Mouse (Mus musculus) urinary bladder, postnatal 10 days (tissue): Measurements from ENCODE around the gene Abhd16a.

Experiments used
- DNase-seq: peaks from one replicate; pipeline ENCODE4 v3.0.0; 2022; ENCODE audit warnings: low spot score

The Abhd16a gene

DNA sequence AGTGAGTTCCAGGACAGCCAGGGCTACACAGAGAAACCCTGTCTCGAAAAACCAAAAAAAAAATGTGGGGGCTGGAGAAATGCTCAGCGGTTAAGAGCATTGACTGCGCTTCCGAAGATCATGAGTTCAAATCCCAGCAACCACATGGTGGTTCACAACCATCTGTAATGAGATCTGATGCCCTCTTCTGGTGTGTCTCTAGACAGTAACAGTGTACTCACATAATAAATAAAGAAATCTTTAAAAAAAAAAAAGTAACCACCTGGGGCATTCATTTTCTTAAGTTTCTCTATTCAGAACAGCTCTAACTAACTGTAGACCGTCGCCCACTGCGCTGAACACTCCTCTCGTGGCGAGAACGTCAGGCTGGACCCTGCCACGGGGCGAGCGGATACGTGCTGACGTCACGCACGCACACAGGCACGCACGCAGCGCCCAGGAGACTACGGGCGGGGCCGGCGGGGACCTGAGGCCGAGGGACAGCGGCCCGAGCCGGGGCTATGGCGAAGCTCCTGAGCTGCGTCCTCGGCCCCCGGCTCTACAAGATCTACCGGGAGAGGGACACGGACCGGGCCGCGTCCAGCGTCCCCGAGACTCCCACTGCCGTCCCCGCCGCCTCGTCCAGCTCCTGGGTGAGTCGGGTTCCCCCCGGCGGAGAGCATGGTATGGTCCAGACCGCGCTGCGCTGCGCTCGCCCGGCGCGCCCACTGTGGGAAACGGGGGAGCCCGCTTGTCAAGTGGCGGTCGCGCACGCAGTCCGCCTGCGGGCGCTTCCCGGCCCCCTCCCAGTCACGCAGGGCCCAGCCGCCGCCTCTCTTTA, at the start of gene Abhd16a:
Gene Abhd16a, plus strand, starts transcription at position 439 of the 820 bp plus-strand sequence.
- peak; percentile 72 for DNase-seq

DNA sequence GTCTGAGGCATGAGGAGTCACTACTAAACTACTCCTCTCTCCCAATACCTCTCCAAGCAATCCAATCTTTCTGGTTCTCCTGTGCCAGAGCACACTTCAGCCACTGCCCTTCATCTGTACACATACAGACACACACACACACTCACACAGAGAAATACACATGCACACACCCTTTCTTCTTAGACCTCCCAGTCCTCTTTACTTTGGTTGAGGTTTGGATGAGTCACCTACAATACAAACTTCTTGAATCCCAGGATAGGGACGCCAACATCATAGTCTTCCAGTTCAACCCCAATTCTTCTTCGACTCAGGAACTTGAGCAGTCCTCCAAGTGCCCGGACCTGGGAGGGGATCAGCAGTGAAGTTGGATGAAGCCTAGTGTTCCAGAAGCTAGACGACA, 45.3 kb upstream of the Abhd16a start:
- DNase-seq: no peak

DNA sequence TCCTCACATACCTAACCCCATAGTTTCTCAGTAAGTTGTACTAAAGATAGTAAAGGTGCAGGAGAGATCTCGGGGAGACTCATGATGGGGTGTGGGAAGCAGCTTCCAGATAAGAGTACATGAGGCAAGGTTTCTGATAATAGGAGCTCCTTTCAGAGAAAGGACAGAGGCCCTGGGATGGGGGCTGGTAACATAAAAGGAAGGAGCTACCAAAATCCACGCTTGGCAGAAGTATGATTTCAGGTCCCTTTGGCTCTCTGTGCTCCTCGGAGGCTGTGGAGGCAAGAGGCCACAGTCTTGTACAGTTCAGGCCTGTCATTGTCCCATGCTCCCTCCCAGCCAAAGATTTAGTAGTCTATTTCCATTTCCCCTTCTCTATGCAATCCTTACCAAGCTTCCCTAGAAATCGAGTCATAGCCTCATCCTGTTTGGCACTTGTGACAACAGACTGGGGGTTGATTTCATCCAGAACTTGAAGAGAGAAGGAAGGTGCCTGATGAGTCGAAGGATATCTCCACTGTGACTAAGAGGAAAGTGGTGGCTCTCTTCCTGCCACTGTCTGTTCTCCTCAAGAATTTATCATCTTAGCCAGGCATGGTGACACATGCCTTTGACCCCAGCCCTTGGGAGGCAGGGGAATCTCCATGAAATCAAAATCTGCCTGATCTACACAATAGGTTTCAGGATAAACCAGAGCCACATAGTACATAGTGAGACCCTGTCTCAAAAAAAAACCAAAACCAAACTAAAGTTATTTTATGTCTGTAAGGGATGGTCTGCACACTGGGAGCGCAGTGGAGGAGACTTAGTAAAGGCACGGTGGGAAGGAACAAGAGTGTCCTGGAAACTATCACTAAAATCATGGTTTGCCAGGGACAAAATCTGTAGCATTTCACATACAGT, 43.9 kb upstream of the Abhd16a start:
- DNase-seq: no peak

DNA sequence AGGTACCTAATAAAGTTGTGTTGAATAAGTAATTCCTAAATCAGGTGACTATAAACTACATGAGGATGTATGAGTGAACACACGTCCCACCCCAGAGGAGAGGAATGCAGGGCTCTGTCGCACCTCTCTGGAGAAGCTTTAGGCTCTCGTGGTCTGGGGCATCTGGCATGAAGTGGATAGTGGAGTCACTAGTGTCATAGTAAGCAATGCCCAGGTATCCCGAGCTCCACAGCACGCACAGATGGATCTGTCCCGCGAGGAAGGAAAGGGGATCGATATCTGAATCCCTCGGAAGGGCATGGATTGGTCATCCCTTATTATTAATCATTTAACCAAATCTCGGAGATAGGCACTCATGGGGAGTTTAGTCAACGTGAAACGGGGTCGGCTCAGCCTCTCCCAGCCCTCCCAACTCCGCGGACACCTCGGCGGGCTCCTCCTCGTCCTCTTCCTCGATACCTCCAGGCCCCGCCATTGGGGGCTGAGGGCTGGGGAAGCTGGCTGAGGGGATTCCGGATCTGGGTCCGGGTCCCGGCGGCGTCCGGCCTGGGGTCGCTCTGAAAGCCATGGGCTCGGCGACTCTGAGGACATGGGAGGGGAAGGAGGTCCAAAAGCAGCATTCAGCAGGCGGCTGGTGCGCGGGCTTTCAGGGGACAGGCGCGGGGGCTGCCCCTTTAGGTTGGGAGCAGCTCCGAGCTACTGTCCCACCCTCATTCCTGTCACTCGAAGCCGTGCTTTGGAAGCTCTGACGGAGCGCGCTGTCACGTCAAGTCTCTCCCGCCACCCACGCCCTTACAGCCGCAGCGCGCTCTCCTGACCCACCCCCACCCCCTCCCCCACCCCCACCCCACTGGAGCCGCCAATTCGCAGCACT, 43.0 kb upstream of the Abhd16a start:
- DNase-seq: no peak

DNA sequence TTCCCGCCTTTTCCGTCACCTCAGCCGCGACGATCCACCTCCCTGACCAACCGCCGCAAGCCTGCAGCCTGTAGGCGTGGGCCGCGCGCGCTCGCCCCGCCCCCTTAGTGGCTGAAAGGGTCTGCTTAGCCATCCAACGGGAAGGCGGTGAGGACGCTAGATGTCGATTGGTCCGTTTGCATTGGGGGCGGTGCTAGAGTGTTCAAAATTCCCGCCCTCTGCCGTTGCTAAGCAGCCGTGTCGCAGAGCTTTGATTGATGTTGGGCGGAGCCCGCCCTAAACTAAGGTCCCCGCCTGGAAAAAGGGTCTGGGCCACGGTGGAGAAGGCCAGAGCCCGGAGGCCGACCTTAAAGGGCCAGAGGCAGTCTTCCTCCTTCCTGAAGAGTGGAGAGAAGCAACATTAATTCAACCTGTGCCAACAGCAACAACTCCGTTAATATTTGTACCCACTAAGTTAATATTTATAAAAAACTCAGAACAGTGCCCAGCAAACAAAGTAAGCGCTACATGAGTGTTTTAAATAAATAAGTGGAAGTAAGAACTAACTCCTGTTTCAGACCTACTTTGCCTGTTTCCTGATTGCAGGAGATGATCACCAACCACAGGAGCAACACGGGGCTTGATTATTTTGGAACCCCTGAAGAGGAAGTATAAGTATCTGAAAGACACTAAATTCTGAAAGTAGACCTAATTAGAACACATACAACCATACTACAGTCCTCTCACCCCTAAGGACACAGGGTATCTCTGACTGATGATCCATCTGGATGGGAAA, 42.2 kb upstream of the Abhd16a start, which contains the start of gene Msh5:
Gene Msh5, minus strand, starts transcription at position 65 of the 775 bp plus-strand sequence.
- peak; percentile 84 for DNase-seq

DNA sequence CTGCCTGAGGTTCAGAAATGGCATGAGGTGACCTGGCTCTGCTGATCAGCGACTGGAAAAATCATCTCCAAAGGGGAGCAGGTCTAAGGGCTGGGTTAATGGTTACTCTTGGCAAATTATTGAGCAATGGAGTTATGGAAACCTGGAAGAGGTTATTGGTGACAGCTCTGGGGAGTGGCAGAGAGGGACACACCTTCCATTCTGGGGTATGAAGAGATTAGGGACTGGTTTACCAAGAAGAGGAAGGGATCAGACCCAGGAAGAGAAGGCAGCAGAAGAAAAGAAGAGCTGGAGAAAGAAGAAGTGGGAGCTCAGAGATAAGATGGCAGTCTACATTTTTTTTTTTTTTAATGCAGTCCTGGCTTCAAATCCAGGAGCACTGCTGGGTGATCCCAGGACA, 41.4 kb upstream of the Abhd16a start:
- DNase-seq: no peak

DNA sequence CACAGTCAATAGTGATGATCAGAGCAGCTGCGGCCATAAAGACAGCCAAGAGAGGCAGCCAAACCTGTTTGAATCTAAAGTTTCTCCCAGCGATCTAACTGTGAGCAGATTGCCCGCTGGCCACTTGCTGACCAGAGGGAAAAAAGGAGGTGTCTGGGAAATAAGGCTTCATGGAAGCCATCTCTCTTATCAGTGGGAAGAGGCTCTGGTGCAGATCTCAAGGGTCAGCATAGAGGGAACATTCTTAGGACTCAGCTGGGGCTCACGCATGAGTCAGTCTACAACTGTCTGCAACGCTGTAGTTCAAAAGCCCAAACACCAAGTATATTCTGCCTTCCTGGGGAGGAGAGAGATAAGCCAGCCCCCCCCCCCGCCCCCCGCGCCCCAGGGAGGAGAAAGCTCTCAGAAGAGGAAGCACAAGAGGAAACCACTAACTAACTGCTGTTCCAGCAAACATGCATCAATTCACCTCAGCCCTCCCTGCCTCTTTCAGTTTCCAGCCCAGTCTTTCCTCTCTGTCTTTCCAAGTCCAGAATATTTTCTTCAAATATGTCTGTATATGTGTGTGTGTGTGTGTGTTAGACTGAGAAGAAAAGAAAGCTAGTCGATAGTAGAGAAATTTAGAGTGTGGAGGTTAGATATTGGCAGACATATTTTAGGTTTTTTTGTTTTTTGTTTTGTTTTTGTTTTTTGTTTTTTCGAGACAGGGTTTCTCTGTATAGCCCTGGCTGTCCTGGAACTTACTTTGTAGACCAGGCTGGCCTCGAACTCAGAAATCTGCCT, 40.7 kb upstream of the Abhd16a start:
- DNase-seq: no peak

DNA sequence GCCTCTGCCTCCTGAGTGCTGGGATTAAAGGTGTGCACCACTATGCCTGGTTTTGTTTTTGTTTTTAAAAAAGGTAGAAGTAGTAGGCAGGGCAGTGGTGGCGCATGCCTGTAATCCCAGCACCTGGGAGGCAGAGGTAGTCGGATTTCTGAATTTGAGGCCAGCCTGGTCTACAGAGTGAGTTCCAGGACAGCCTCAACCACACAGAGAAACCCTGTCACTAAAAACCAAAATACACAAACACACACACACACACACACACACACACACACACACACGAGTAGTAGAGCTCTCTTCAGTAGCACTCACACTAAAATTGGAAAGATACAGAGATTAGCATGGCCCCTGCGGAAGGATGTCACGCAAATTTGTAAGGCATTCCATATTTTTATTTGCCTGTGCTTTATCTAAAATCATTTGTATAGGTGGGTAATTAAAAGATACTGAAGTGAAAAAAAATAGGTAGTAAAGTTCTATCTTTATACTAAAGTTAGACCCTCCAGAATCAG, 40.1 kb upstream of the Abhd16a start:
- no peak for DNase-seq

DNA sequence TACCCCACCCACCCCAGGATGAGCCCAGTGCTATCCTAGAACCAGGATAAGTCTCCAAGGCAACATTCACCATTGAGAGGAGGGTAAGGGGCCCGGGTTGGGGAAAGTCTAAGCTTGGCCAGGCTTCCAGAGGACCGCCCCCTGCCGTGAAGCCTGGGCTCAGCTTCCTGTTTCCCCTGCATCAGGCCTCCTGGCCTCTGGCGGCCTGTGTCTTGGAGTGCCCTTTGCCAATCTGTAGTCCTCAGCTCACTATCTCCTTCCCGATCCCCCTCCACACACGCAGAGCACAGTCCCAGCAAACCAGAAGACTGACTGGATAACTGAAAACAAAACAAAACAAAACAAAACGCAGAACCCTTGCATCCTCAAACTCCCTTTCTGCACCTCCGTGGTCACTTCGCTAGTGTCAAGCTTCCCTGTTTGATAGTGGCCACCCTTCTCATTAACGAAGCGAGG, 39.5 kb upstream of the Abhd16a start, which contains the start of gene Clic1:
Gene Clic1, plus strand, starts transcription at position 406 of the 456 bp plus-strand sequence.
- no peak for DNase-seq

DNA sequence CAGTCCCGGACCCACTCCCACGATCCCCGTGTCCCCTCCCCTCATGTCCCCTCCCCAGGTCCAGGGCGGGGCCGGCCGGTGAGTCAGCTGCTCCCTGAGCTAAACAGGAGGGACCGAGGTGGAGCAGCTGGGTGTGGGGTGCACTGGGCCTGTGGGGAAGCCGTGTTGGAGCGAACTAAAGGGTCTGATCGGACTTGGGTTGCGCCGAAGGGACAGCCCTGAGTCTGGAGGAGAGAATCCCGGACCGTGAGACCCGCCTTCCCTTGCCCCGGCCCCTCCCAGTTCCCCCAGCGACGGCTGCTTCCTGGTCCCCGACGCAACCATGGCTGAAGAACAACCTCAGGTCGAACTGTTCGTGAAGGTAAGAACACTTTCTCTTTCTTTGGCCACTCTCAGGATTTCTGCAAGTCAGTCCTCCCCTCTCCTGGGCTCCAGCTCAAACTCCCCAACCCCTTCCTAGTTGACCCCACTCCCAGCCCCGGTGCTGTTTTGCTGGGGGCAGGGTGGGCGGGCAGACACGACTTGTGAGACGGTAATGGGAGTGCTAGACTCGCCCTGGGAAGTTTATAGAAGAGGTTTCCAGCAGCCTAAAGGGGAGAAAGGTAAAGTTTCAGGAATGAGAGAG, 38.8 kb upstream of the Abhd16a start:
- DNase-seq: no peak

DNA sequence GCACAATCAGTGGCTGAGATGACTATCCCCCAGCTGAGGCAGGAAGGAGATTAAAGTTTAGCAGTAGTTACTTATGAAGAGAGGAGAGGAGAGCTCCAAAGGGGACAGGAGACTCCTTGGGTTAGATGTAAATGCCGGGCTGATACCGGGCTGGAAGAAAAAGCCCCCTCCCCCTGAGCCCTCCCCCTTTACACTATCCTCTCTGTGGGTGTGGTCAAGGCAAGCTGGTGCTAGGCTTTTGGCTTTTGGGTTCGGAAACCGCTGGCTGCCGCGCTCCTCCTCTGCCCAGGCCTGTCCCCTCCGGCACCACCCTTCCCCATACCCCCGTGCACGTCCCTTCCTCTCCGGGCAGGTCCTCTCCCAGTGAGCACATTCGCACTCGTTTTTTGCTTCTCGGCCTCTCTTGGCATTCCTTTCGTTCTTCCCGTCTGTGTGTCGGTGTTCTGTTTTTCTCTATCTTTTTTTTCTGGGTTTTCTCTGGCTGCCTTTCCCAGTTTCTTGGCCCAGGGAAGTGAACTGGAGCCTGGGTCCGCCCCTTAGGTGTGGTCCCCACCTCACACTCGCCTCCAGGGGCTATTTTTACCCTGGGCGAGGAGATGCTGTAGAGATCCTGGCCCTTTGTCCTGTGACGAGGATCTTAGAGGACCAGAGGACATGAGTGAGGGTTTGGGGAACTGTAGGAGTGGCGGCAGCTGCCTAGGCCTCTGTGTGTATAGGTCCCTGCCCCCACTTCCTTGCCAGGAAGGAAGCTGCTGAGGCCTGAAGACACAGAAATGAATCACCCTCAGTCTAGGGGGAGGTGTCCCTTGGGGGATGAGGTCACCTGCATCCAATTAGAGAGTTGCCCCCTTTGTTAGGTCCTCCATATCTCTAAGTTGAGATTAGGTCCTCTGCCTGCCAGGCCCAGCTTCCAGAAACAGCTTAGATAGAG, 37.6 kb upstream of the Abhd16a start:
- no peak for DNase-seq

DNA sequence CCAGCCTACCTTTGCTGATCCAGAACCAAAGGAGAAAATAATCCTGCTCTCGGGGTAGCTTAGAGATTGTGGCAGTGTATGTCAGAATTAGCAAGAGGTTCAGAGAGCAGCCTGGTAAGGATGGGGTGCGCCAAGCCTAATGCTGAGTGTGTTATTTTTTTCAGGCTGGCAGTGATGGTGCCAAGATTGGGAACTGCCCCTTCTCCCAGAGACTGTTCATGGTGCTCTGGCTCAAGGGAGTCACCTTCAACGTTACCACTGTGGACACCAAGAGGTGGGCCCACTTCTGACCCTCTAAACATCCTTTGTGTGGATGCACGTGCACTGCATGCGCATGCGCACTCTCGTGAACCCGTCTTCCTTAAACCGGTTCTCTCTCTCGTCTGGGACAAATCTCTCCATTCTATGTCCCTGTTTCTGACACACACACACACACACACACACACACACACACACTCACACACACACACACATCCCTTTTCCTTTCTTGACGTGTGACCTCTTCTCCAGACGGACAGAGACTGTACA, 36.7 kb upstream of the Abhd16a start:
- DNase-seq: no peak

DNA sequence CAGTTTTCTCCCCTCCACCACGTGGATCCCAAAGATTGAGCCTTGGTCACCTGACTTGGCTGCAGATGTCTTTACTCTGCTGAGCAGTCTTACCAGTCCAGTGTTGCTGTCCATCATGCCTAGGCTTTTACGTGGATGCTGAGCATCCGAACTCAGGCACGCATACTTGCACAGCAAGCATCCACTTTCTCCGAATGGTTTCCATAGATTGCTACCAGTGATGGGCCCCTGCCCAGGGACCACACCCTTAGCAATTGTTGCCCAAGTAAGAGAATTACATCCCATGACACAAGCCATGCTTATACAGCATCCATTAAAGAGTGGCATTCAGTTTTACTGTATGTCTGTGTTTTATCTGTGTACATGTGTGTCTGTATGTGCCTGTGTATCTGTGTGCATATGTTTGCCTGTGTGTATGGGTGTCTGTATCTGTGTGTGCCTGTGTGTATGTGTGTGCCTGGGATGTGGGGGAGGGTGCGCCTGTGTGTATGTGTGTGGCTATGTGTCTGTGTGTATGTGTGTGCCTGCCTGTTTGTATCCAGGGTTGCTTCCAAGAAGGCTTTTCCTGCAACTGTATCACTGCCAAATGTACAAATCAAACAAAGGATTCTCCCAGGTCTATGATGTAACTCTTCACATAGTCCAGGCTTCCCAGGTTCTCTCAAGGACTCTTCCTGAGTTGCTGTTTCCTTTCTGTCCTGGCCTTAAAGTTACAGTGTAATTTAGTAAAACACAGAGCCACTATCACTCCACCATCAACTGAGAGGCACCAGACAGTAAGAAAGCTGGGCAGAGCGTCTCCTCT, 33.2 kb upstream of the Abhd16a start:
- no peak for DNase-seq

DNA sequence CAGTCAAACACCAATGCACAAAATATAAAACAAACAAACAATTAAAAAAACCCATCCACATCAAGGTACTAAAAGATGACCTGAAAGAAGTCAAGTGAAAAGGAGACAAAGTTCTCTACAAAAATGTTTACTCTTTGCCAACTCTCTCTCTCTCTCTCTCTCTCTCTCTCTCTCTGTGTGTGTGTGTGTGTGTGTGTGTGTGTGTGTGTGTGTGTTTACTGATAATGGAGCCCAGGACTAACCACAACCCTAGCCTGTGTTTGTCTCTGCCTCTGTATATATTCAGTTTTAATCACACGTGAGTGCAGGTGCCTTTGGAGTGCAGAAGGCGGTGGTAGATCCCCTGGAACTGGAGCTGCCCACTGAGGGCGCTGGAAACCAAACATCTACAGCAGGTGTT, 32.0 kb upstream of the Abhd16a start:
- DNase-seq: no peak

DNA sequence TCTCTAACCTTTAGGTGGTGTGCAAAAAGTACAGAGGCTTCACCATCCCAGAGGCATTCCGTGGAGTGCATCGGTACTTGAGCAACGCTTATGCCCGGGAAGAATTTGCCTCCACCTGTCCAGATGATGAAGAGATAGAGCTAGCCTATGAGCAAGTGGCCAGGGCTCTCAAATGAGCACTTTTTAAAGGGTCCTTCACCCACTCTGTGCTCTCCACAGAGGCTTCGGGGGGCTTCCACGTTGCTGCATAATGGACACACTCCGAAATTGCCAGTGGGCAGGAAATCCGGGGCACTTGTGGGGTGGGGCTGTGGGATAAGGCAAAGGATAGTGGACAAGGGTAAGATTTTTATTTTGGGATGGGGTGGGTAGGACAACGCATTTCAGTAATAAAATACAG, 30.7 kb upstream of the Abhd16a start:
- no peak for DNase-seq

DNA sequence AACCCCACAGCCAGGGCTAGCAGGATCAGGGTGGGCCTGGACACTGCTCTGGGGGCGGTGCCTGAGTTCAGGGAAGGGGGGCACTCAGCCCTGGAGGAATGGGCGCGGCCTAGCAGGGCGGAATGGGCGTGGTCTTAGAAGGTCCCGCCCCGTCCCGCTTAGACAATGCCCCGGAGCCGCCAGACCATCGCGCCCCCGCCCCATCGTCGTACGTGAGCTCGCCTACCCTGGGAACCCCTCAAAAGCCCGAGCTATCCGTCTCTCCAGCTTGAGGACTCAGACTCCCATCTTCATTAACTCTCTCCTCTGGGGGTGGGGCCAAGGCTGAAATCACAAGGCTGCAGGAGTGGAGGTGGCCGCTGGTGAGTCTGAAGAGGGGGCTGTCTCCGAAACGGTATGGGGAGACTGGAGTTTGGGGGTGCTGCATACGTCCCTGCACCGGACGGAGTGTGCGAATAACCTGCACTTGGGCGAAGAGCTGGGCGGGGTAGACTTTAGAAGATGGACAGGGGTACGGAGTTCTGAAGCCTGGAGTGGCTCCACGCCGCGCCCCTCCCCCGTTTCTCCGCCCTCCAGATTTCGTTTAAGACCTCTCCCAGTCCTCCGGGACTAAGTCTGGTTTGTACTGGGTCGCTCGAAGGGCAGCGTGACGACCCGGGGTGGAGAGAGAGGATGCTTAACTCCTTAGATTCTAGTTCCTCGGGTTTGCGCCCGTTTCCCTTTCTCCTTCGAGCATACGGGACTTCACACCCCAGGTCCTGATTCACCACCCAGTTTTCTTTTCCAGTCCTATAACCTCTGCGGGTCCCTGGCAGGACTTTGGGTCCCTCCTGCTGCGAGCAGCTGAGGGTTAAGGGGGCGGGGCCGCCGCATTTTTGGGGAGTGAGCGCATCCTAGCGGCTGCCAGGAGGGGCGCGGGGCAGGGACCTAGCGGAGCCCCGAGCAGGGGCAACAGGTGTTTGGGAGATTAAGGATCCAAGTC, 29.9 kb upstream of the Abhd16a start, which contains the start of gene Ddah2:
Gene Ddah2, plus strand, starts transcription at position 125 of the 982 bp plus-strand sequence.
- DNase-seq: peak; percentile 62
